Mouse (Mus musculus) midbrain, embryonic 14.5 days (tissue): Measurements from ENCODE around the gene Slc44a4. TPM values are rescaled to one million over a fixed set of nuclear protein-coding genes. Genes with fewer than 3 reads are reported as not detected.
A peak's percentile ranks its signal among the peaks of the same experiment; 100 is the strongest.

Source experiments
- ATAC-seq: fragments of 200-750 bp; cut with Nextera tagmentation; 2 replicates; pipeline ENCODE4 v1.8.0; 2017; ENCODE audit warnings: moderate number of reproducible peaks, moderate library complexity; ENCODE audit not compliant: low FRiP score, low TSS enrichment
- DNase-seq: peaks from one replicate; pipeline ENCODE4 v3.0.0-alpha.2; 2015
- H3K27ac ChIP-seq: fragments of 300-500 bp; sonication (generic); replicated peaks from 2 replicates; pipeline ENCODE4 v1.5.1; 2014; ENCODE audit warnings: mild to moderate bottlenecking, low read depth, low read length, moderate library complexity
- H3K27me3 ChIP-seq: fragments of 300-500 bp; sonication (generic); 2 replicates; pipeline ENCODE4 v1.6.1; 2014; ENCODE audit warnings: low read length, control low read depth, mixed read lengths; ENCODE audit not compliant: control insufficient read depth, insufficient read depth
- H3K36me3 ChIP-seq: fragments of 300-500 bp; sonication (generic); 2 replicates; pipeline ENCODE4 v1.6.1; 2014; ENCODE audit warnings: low read length, control low read depth; ENCODE audit not compliant: control insufficient read depth, insufficient read depth
- H3K4me1 ChIP-seq: fragments of 300-500 bp; sonication (generic); 2 replicates; pipeline ENCODE4 v1.6.1; 2014; ENCODE audit warnings: mild to moderate bottlenecking, antibody characterized with exemption, low read length, control low read depth; ENCODE audit not compliant: control insufficient read depth, insufficient read depth
- H3K4me2 ChIP-seq: fragments of 300-500 bp; sonication (generic); 2 replicates; pipeline ENCODE4 v1.6.1; 2014; ENCODE audit warnings: mild to moderate bottlenecking, low read length, moderate library complexity
- H3K4me3 ChIP-seq: fragments of 300-500 bp; sonication (generic); replicated peaks from 2 replicates; pipeline ENCODE4 v1.5.1; 2014; ENCODE audit warnings: low read depth, low read length
- H3K9ac ChIP-seq: fragments of 300-500 bp; sonication (generic); replicated peaks from 2 replicates; pipeline ENCODE4 v1.6.1; 2014; ENCODE audit warnings: mild to moderate bottlenecking, low read length, moderate library complexity
- H3K9me3 ChIP-seq: fragments of 300-500 bp; sonication (generic); 2 replicates; pipeline ENCODE4 v1.6.1; 2016; ENCODE audit warnings: low read length, control low read depth, mixed read lengths; ENCODE audit not compliant: control insufficient read depth
- WGBS: fragments of 180-500 bp; shearing (Covaris S2); extraction: QIAGEN DNeasy Blood & Tissue Kit; methylation state at CpG from one replicate; pipeline ENCODE4 v1.1.7; 2014; 5-methylcytosine and 5-hydroxymethylcytosine counted together
- polyA plus RNA-seq: library from polyadenylated mRNA; unstranded; fragments of >200 nt; fragmentation: Nextera tagmentation; extraction: Ambion mirVana; gene quantifications from 2 replicates; pipeline ENCODE4 v1.2.1, GENCODE M21; 2014

Gene Slc44a4
- polyA plus RNA-seq, 1 experiment from 2014 or later: not detected

GRCm38 (mm10) chr17:34885615-34886014 is 28.7 kb upstream of the Slc44a4 start:
- Histone ChIP-seq H3K27me3 (no peaks in the 10 kb centered on the region), H3K4me3 (no peak overlapping the region), H3K9me3 (no peaks in the 10 kb centered on the region), H3K4me2 (no peak overlapping the region), H3K9ac (no peak overlapping the region), H3K4me1 (no peaks in the 10 kb centered on the region), H3K27ac (no peak overlapping the region), H3K36me3 (no peaks in the 10 kb centered on the region)
- DNase-seq (no peak), ATAC-seq (no peak)
- WGBS: 89% methylated on average over 3 of the region's 3 CpGs

- WGBS: 82% methylated on average over 5 of the region's 5 CpGs
- no peaks in the 10 kb centered on the region for H3K4me1 ChIP-seq
- H3K27me3 ChIP-seq: no peaks in the 10 kb centered on the region
- no peak overlapping the region for H3K27ac ChIP-seq
- H3K4me2 ChIP-seq: no peak overlapping the region
- H3K36me3 ChIP-seq: no peaks in the 10 kb centered on the region
- H3K9ac ChIP-seq: no peak overlapping the region
- no peak overlapping the region for H3K4me3 ChIP-seq
- DNase-seq: no peak
- no peak for ATAC-seq
- H3K9me3 ChIP-seq: no peaks in the 10 kb centered on the region
Observed at GRCm38 (mm10) chr17:34887942-34888341, 26.3 kb upstream of the Slc44a4 start.

GRCm38 (mm10) chr17:34890074-34890743 is 24.1 kb upstream of the Slc44a4 start:
- ATAC-seq: no peak
- Histone ChIP-seq H3K27ac (no peak overlapping the region), H3K4me2 (no peak overlapping the region), H3K9me3 (no peaks in the 10 kb centered on the region), H3K36me3 (no peaks in the 10 kb centered on the region), H3K9ac (no peak overlapping the region), H3K27me3 (no peaks in the 10 kb centered on the region), H3K4me1 (peaks cover 8% of the 10 kb centered on the region; the same call in 1 of the 2 replicates), H3K4me3 (no peak overlapping the region)
- no peak for DNase-seq
- 86% methylated on average over 12 of the region's 12 CpGs for WGBS

- H3K27me3 ChIP-seq: no peaks in the 10 kb centered on the region
- WGBS: 99% methylated on average over 2 of the region's 2 CpGs
- no peak overlapping the region for H3K9ac ChIP-seq
- DNase-seq (no peak), ATAC-seq (no peak)
- peaks cover 20% of the 10 kb centered on the region for H3K4me1 ChIP-seq
- no peak overlapping the region for H3K4me2 ChIP-seq
- no peak overlapping the region for H3K4me3 ChIP-seq
- no peaks in the 10 kb centered on the region for H3K9me3 ChIP-seq
- peaks cover 7% of the 10 kb centered on the region for H3K36me3 ChIP-seq
- H3K27ac ChIP-seq: no peak overlapping the region
Observed at GRCm38 (mm10) chr17:34891377-34891776, 22.9 kb upstream of the Slc44a4 start.

- H3K4me2 ChIP-seq: peak overlapping the region; percentile 97
- peak overlapping the region; percentile 68 for H3K4me3 ChIP-seq
- no peak for DNase-seq
- H3K9ac ChIP-seq: peak overlapping the region; percentile 45; the same call in 1 of the 2 replicates
- 75% methylated on average over 12 of the region's 12 CpGs for WGBS
- H3K36me3 ChIP-seq: peaks cover 10% of the 10 kb centered on the region
- peaks cover 32% of the 10 kb centered on the region for H3K4me1 ChIP-seq
- H3K9me3 ChIP-seq: no peaks in the 10 kb centered on the region
- H3K27me3 ChIP-seq: no peaks in the 10 kb centered on the region
- H3K27ac ChIP-seq: peak overlapping the region; percentile 93
- no peak for ATAC-seq
Observed at GRCm38 (mm10) chr17:34893072-34893824, 21.0 kb upstream of the Slc44a4 start.

GRCm38 (mm10) chr17:34894074-34894597 is 20.1 kb upstream of the Slc44a4 start:
- DNase-seq (peak; percentile 99), ATAC-seq (peak; percentile 89)
- peaks cover 10% of the 10 kb centered on the region for H3K36me3 ChIP-seq
- WGBS: 0% methylated on average over 35 of the region's 51 CpGs
- H3K9me3 ChIP-seq: no peaks in the 10 kb centered on the region
- H3K27me3 ChIP-seq: no peaks in the 10 kb centered on the region
- peak overlapping the region; percentile 93 for H3K27ac ChIP-seq
- H3K4me3 ChIP-seq: peak overlapping the region; percentile 68
- H3K9ac ChIP-seq: peak overlapping the region; percentile 88
- H3K4me2 ChIP-seq: peak overlapping the region; percentile 97
- peaks cover 32% of the 10 kb centered on the region for H3K4me1 ChIP-seq

- ATAC-seq (peak; percentile 25), DNase-seq (peak; percentile 63)
- Histone ChIP-seq H3K9ac (peak overlapping the region; percentile 88), H3K4me1 (peaks cover 32% of the 10 kb centered on the region), H3K36me3 (peaks cover 10% of the 10 kb centered on the region), H3K27me3 (no peaks in the 10 kb centered on the region), H3K9me3 (no peaks in the 10 kb centered on the region), H3K4me3 (peak overlapping the region; percentile 68), H3K27ac (peak overlapping the region; percentile 93), H3K4me2 (peak overlapping the region; percentile 97)
- WGBS: 4% methylated on average over 50 of the region's 51 CpGs
Observed at GRCm38 (mm10) chr17:34894801-34895530, 19.3 kb upstream of the Slc44a4 start.

- ATAC-seq: no peak
- Histone ChIP-seq H3K27me3 (no peaks in the 10 kb centered on the region), H3K27ac (peak overlapping the region; percentile 93), H3K4me2 (peak overlapping the region; percentile 97), H3K4me3 (peak overlapping the region; percentile 68), H3K4me1 (peaks cover 39% of the 10 kb centered on the region), H3K9me3 (no peaks in the 10 kb centered on the region), H3K36me3 (peaks cover 10% of the 10 kb centered on the region), H3K9ac (peak overlapping the region; percentile 88)
- DNase-seq: no peak
- WGBS: 87% methylated on average over 15 of the region's 15 CpGs
Observed at GRCm38 (mm10) chr17:34895724-34896123, 18.5 kb upstream of the Slc44a4 start.
